Mouse (Mus musculus) stomach, embryonic 14.5 days (tissue): ENCODE measurements around the gene Ubap1l. TPM values are rescaled to one million over a fixed set of nuclear protein-coding genes. Genes with fewer than 3 reads are reported as not detected.

Experiments used
- ATAC-seq: fragments of 200-750 bp; cut with Nextera tagmentation; 2 replicates; pipeline ENCODE4 v1.8.0; 2017; ENCODE audit warnings: low read depth, moderate TSS enrichment; ENCODE audit not compliant: insufficient number of reproducible peaks, insufficient read depth, low FRiP score
- H3K27ac ChIP-seq: fragments of 300-500 bp; sonication (generic); 2 replicates; pipeline ENCODE4 v1.5.1; 2014; ENCODE audit warnings: mild to moderate bottlenecking, low read length, moderate library complexity, mixed read lengths
- H3K27me3 ChIP-seq: fragments of 300-500 bp; sonication (generic); 2 replicates; pipeline ENCODE4 v1.6.1; 2014; ENCODE audit warnings: low read length, control low read depth, mixed read lengths; ENCODE audit not compliant: control insufficient read depth, insufficient read depth
- H3K36me3 ChIP-seq: fragments of 300-500 bp; sonication (generic); 2 replicates; pipeline ENCODE4 v1.6.1; 2014; ENCODE audit warnings: mild to moderate bottlenecking, control low read depth, low read length, moderate library complexity, mixed read lengths; ENCODE audit not compliant: control insufficient read depth, insufficient read depth
- H3K4me1 ChIP-seq: fragments of 300-500 bp; sonication (generic); 2 replicates; pipeline ENCODE4 v1.6.1; 2014; ENCODE audit warnings: low read length, control low read depth, mixed read lengths; ENCODE audit not compliant: control insufficient read depth, insufficient read depth
- H3K4me2 ChIP-seq: fragments of 300-500 bp; sonication (generic); replicated peaks from 2 replicates; pipeline ENCODE4 v1.6.1; 2014; ENCODE audit warnings: low read depth, low read length, control low read depth
- H3K4me3 ChIP-seq: fragments of 300-500 bp; sonication (generic); 2 replicates; pipeline ENCODE4 v1.5.1; 2014; ENCODE audit warnings: low read depth, low read length, control low read depth
- H3K9ac ChIP-seq: fragments of 300-500 bp; sonication (generic); replicated peaks from 2 replicates; pipeline ENCODE4 v1.6.1; 2014; ENCODE audit warnings: low read depth, mild to moderate bottlenecking, control low read depth, low read length, moderate library complexity, mixed read lengths
- H3K9me3 ChIP-seq: fragments of 300-500 bp; sonication (generic); 2 replicates; pipeline ENCODE4 v1.6.1; 2016; ENCODE audit warnings: low read depth, low read length, control low read depth; ENCODE audit not compliant: control insufficient read depth
- WGBS: fragments of 180-500 bp; shearing (Covaris S2); extraction: QIAGEN DNeasy Blood & Tissue Kit; methylation state at CpG from one replicate; pipeline ENCODE4 v1.1.7; 2014; 5-methylcytosine and 5-hydroxymethylcytosine counted together
- polyA plus RNA-seq: library from polyadenylated mRNA; unstranded; fragments of >200 nt; fragmentation: Nextera tagmentation; extraction: Ambion mirVana; gene quantifications from 2 replicates; pipeline ENCODE4 v1.2.1, GENCODE M21; 2014

Gene Ubap1l
- polyA plus RNA-seq, 1 experiment from 2014 or later = 0.77 TPM

DNA sequence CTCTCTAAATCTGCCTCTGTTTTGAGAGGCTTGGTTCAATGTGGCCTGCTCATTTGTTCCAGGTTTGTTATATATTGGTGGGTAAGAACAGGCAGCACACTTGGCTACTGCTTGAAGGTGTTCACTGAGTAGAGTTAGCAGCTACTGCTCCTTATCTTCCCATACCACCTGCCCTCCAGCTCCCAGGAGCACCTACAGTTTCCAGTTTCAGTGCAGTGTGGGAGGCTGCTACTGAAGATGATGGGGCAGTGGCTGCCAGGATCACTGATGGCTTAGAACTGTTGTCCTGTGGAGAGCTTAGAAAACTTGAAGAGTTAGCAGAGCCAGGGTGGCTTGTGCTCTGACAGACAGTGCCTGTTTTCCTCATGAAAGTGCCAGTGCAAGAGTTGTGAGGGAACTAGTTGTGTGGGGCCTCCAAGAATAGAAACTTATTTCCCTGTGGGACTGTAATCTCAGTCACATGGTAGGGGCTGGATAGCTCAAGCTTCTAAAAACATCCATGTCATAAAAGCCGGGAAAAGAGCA lies 1.8 kb upstream of the Ubap1l start:
- H3K4me3 ChIP-seq = no peak overlapping the region
- no peaks in the 10 kb centered on the region for H3K9me3 ChIP-seq
- H3K27me3 ChIP-seq = no peaks in the 10 kb centered on the region
- H3K4me2 ChIP-seq = no peak overlapping the region
- H3K9ac ChIP-seq = no peak overlapping the region
- H3K4me1 ChIP-seq = no peaks in the 10 kb centered on the region
- WGBS = 79% methylated on average over 1 of the region's 1 CpGs
- no peak for ATAC-seq
- H3K36me3 ChIP-seq = peaks cover 55% of the 10 kb centered on the region
- no peak overlapping the region for H3K27ac ChIP-seq

- no peak overlapping the region for H3K9ac ChIP-seq
- H3K27ac ChIP-seq = no peak overlapping the region
- peaks cover 22% of the 10 kb centered on the region for H3K36me3 ChIP-seq
- H3K9me3 ChIP-seq = no peaks in the 10 kb centered on the region
- no peak for ATAC-seq
- no peaks in the 10 kb centered on the region for H3K4me1 ChIP-seq
- no peak overlapping the region for H3K4me3 ChIP-seq
- WGBS = 27% methylated on average over 9 of the region's 9 CpGs
- H3K27me3 ChIP-seq = no peaks in the 10 kb centered on the region
- H3K4me2 ChIP-seq = no peak overlapping the region
Observed at GRCm38 (mm10) chr9:65363684-65364083, 2.8 kb downstream of the Ubap1l start.

DNA sequence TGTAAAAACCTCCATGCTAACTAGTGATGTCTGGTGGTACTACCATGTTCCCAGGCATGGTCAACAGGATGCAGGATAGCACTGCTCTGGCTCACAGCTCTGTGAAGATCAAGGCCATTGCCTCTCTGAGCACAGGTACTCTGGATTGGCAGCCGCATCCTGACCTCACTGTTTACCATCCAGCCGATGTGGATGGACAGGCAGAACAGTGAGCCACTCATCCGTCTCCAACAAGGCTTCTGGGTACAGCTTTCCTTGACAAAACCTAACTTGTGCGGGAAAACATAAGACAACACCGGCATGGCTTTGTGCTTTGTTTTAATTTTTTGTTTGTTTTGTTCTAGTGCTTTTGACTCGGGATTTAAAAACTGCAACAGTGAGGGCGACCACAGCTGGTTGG lies 4.9 kb downstream of the Ubap1l start:
- H3K27ac ChIP-seq = no peak overlapping the region
- WGBS = 83% methylated on average over 7 of the region's 7 CpGs
- no peak overlapping the region for H3K4me3 ChIP-seq
- no peaks in the 10 kb centered on the region for H3K4me1 ChIP-seq
- no peak for ATAC-seq
- H3K4me2 ChIP-seq = no peak overlapping the region
- H3K36me3 ChIP-seq = peaks cover 4% of the 10 kb centered on the region
- no peak overlapping the region for H3K9ac ChIP-seq
- H3K27me3 ChIP-seq = no peaks in the 10 kb centered on the region
- no peaks in the 10 kb centered on the region for H3K9me3 ChIP-seq

DNA sequence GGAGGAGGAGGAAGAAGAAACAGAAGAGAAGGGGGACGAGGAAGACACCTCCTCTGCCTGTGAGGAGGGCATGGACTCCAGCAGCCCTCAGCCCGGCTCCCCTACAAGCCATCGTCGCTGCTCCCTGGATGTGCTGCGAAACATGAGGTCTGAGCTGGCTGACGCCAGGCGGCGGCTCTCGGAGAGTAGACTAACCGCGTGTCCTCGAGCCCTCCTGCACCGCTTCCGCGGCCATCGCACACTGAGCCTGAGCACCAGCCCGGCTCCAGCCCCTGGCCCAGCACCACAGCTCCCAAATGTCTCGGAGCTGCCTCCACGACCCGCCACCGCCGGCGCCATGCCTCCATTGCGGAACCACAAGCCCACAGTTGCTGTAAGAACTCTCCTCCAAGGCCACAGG lies 10.9 kb downstream of the Ubap1l start:
- Histone ChIP-seq H3K27ac (no peak overlapping the region), H3K36me3 (no peaks in the 10 kb centered on the region), H3K4me2 (no peak overlapping the region), H3K27me3 (no peaks in the 10 kb centered on the region), H3K4me3 (no peak overlapping the region), H3K9ac (no peak overlapping the region), H3K9me3 (no peaks in the 10 kb centered on the region), H3K4me1 (no peaks in the 10 kb centered on the region)
- no peak for ATAC-seq
- 80% methylated on average over 24 of the region's 24 CpGs for WGBS

GRCm38 (mm10) chr9:65372449-65372848 lies 11.6 kb downstream of the Ubap1l start:
- Histone ChIP-seq H3K9me3 (no peaks in the 10 kb centered on the region), H3K4me3 (no peak overlapping the region), H3K27me3 (no peaks in the 10 kb centered on the region), H3K9ac (no peak overlapping the region), H3K4me2 (no peak overlapping the region), H3K36me3 (no peaks in the 10 kb centered on the region), H3K27ac (no peak overlapping the region), H3K4me1 (no peaks in the 10 kb centered on the region)
- no peak for ATAC-seq
- 70% methylated on average over 4 of the region's 4 CpGs for WGBS

DNA sequence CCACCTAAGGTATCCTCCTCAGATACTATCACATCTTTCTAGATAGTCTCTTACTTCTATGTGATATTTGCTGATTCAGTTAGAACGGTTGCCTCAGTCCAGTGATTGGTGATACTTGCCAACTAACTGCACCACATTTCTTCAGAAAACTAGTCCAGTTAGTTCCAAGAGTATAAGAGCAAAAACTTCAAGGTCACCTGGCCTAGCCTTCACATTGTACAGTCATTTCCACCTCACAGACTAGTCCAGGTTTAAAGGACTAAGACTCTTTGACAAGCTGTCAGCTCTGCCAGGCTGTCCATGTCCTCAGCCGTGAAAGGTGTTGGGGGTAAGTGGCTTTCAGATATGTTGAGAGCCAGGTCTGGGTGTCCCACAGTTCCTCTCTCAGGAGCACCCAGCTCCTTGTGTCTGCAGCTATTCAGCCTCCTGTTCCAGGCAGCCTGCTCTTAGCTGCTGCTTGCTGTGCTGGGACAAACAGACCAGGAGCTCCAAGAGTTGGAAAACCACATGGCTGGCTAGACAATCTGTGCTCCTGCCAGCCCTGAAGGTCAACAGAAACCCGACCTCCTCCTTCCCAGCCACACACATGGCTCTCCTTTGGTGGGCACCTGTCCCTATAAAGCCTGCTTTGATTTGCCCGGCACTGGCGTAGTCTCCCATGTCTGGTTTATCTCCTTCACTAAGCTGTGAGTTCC lies 13.8 kb downstream of the Ubap1l start:
- H3K4me1 ChIP-seq = no peaks in the 10 kb centered on the region
- no peak overlapping the region for H3K4me2 ChIP-seq
- H3K27me3 ChIP-seq = no peaks in the 10 kb centered on the region
- 81% methylated on average over 5 of the region's 5 CpGs for WGBS
- no peaks in the 10 kb centered on the region for H3K9me3 ChIP-seq
- no peak overlapping the region for H3K9ac ChIP-seq
- no peaks in the 10 kb centered on the region; the same call in 1 of the 2 replicates for H3K36me3 ChIP-seq
- H3K27ac ChIP-seq = no peak overlapping the region
- no peak for ATAC-seq
- H3K4me3 ChIP-seq = no peak overlapping the region

DNA sequence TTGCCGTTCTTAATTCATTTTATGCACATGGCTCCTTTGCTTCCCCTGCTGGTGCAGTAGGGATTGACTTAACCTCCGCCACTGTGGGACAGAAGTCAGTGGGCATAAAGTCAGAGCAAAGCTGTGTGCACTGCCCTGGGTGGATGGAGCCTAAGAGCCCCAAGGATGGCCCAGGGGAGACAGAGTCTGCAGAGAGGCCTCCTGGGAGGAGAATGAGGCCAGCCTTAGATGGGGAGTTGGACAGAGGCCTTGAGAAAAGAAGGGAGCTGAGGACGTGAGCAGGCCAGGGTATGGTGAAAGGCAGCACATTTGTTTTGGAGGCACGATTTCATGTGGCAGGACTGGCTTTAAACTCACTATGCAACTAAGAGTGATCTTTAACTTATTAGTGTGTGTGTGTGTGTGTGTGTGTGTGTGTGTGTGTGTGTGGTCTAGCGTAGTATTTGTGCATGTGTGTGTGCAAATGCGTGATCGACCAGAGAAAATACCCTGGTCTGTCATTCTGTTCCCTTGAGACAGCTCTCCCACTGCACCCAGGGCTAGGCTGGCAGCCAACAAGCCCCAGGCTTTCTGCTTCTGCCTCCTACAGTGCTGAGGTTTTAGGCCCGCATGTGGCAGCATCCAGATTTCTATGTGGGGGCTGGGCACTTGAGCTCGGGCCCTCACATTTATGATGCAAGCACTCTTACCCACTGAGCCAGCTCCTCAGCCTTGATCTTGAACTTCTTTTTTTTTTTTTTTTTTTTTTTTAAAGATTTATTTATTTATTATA lies 14.5 kb downstream of the Ubap1l start:
- Histone ChIP-seq H3K36me3 (no peaks in the 10 kb centered on the region; the same call in 1 of the 2 replicates), H3K9me3 (no peaks in the 10 kb centered on the region), H3K4me1 (no peaks in the 10 kb centered on the region), H3K27me3 (no peaks in the 10 kb centered on the region), H3K27ac (no peak overlapping the region), H3K4me2 (no peak overlapping the region), H3K4me3 (no peak overlapping the region), H3K9ac (no peak overlapping the region)
- no peak for ATAC-seq
- WGBS = 85% methylated on average over 9 of the region's 9 CpGs

DNA sequence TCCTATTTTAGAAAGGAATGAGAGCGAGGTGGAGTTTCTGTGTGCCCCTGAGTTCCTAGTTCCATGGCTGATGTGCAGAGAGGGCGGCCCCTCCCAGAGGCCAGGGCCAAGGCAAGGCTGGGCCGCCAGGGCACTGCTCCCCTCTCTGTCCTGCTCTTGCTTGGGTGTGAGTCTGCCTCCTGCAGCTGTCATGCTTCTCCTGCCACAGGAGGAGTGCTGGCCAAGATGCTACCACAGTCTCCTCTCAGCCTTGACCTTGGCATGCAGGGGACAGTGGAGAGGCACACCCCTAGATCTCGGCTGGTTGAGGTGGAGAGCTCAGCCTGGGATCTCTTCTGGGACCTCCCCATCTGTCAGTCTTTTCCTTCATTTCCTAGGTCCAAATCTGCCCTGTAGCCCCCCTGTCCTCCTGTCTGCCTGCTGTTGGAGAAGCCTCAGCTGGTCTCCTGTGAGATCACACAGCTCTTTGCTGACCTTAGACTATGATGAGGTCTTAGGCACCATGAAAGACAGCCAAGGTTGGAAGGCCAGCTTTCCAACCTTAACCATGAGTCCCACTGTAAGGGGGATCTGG lies 20.3 kb downstream of the Ubap1l start:
- H3K4me3 ChIP-seq = no peak overlapping the region
- no peak overlapping the region for H3K4me2 ChIP-seq
- no peak overlapping the region for H3K27ac ChIP-seq
- no peak overlapping the region for H3K9ac ChIP-seq
- ATAC-seq = no peak
- no peaks in the 10 kb centered on the region for H3K9me3 ChIP-seq
- no peaks in the 10 kb centered on the region for H3K27me3 ChIP-seq
- H3K4me1 ChIP-seq = peaks cover 3% of the 10 kb centered on the region; the same call in 1 of the 2 replicates
- WGBS = 76% methylated on average over 4 of the region's 4 CpGs
- H3K36me3 ChIP-seq = no peaks in the 10 kb centered on the region; the same call in 1 of the 2 replicates
